Mouse (Mus musculus): ENCODE data around the gene Coq10a.

DNA sequence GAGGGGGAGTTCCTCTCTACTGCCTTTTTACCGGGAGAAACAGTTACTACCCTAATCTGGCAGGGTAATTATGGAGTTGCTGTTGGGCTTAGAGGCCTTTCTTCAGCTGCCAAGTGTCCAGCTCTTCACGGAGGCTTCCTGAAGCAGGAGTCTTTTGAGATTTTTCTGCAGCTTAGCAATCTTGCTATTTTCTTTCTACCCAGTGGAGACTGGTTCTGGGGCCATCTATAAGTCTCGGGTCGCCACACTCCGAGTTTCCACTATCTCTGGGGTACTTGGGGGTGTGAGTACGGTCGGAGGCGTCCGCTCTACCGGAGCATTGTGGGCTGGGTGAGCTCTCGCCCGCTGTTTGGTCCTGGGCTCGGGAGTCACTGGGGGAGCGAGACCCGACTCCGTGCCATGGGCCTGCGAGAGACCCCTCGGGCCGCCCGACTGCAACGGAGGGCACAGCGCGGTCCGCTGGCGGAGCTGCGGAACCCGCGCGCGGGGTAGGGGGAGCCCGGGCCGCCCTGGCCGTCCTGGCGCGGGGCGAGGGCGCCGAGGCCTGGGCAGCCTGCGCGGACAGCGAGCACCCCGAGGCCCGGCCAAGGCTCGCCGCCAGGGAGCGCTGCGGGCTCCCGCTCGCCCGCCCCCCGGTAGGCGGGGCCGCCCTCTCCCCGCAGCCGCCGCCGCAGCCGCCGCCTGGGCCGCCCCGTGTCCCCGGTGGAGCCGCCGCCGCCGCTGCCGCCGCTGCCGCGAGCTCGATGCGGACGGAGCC lies 7.8 kb upstream of the Coq10a start, which contains the start of gene Ankrd52:
- TF ChIP-seq CTCF (IDR thresholded peaks at IDR 0.05; ENCODE audit: low read depth) (peak; percentile 53), EP300 (IDR thresholded peaks at IDR 0.05; ENCODE audit: low read depth) (no peak)
